Mouse (Mus musculus) ES-Bruce4 (cell line): Measurements from ENCODE around the gene Krtap28-10.

ENCODE experiments used
- CTCF ChIP-seq: IDR thresholded peaks from one replicate; pipeline ENCODE4 v1.8.1; 2011; ENCODE audit warnings: low read depth, low read length
- EP300 ChIP-seq: IDR thresholded peaks from 2 replicates; pipeline ENCODE4 v1.6.1; 2011; ENCODE audit warnings: low read depth, low read length; ENCODE audit not compliant: insufficient read depth

DNA sequence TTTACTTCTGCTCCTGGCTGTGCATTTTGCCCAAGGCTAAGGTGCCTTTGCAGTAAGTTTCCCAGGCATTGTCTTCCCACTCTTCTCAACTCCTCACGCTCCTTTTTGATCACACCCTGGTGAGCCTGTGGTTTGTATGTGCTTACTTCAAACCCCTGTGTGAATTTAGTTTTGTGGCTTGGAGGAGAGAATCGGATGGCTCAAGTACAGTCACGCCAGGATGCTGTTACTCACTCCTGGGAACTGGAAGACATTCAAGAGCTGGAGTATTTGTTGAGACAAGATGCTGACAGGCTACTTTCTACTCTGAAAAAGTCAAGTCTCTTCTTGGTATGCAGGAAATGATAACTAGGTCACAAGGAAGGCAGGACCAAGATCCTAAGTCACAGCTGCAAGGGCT, 49.0 kb upstream of the Krtap28-10 start:
- TF ChIP-seq CTCF, result no peak
- TF ChIP-seq EP300, result no peak
